Mouse (Mus musculus): Measurements from ENCODE around the gene Med23.

Med23 gene

DNA sequence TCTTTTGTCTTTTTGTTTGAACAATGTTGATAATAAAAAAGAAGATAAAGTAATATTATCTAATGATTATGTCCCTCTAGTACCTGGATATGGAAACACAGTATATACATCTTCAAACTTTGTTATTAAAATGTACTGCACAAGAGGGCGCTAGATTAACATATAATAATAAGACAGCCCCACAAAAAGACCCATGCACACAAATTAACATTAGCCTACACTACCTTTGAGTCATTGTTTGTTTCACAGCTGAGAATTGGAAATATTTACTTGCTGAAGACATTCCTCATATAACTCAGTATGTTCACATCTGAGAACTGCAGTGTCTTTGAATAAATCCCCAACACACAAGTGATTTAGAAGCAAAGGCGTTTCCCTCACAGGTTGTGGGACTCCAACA is 91.3 kb downstream of the Med23 start:
- no peak for DNase-seq (ENCODE audit: low spot score in 2 of 2)

GRCm38 (mm10) chr10:24961889-24962288 is 92.1 kb downstream of the Med23 start:
- DNase-seq (ENCODE audit: low spot score in 2 of 2), result no peak
